Mouse (Mus musculus): Measurements from ENCODE around the gene Lat.

DNA sequence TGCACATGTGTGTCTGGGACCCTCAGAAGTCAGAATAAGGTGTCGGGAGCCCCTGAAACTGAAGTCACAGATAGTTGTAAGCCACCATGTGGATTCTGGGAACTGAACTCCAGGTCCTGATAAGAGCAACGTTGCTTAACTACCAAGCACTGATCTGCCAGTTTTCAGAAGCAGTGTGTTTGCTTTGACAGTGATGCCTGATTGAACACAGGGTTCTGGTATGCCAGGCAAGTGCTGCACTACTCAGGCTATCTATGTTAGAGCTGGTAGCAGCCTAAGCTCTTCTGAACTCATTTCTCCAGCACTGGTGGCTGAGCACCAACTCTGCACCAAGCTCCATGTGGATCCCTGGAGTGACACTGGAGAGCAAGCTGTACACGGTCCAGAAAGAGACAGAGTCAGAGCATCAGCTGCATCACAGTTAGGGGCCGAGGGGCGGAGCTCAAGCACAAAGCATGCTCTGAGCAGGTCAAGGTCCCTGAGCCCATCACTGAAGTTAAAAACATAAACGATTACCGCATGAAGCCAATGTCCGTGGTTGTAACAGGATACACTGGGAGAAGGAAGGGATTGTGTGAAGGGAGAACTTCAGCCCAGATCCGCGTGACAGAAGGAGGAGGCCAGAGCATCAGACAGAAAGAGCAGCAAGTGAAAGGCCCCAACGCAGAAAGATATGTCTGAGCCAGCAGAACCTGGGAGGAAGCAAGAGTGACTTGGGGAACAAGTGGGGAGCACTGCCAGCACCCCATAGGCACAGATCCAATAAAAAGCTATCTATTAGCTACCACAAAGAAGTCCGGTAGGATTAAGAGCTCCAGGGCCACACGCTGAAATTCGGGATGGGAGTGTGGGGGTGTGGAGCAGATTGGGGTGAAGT is 14.4 kb downstream of the Lat start:
- TF ChIP-seq CTCF (conservative IDR thresholded peaks at IDR 0.05; ENCODE audit: low read length): no peak
- TF ChIP-seq NANOG (IDR thresholded peaks at IDR 0.05; ENCODE audit: borderline replicate concordance, low read length): no peak
- TF ChIP-seq POU5F1 (IDR thresholded peaks at IDR 0.05; ENCODE audit: borderline replicate concordance, low read length): no peak

Measured in E14TG2a.4 (cell line).